Mouse (Mus musculus) cerebral cortex, adult 2 months (tissue): ENCODE data around the gene Tac4.

Experiments
- WGBS: fragments of 180-500 bp; shearing (Covaris S2); methylation state at CpG from one replicate; pipeline ENCODE4 v1.1.7; 2018; 5-methylcytosine and 5-hydroxymethylcytosine counted together

Tac4 gene

GRCm38 (mm10) chr11:95263816-95264454 is 2.6 kb downstream of the Tac4 start:
- whole genome bisulfite sequencing = 66% methylated on average over 11 of the region's 11 CpGs

GRCm38 (mm10) chr11:95264455-95265013 is 3.2 kb downstream of the Tac4 start:
- WGBS = 85% methylated on average over 4 of the region's 4 CpGs

GRCm38 (mm10) chr11:95266540-95267245 is 5.4 kb downstream of the Tac4 start:
- 56% methylated on average over 6 of the region's 6 CpGs for WGBS

GRCm38 (mm10) chr11:95273661-95274060 is 12.3 kb downstream of the Tac4 start:
- WGBS = 87% methylated on average over 5 of the region's 5 CpGs

GRCm38 (mm10) chr11:95274613-95275012 is 13.3 kb downstream of the Tac4 start:
- 35% methylated on average over 3 of the region's 3 CpGs for WGBS

GRCm38 (mm10) chr11:95276056-95276455 is 14.7 kb downstream of the Tac4 start:
- 91% methylated on average over 6 of the region's 6 CpGs for WGBS

- WGBS = 87% methylated on average over 4 of the region's 4 CpGs
Measured at GRCm38 (mm10) chr11:95279061-95279659, 17.8 kb downstream of the Tac4 start.

DNA sequence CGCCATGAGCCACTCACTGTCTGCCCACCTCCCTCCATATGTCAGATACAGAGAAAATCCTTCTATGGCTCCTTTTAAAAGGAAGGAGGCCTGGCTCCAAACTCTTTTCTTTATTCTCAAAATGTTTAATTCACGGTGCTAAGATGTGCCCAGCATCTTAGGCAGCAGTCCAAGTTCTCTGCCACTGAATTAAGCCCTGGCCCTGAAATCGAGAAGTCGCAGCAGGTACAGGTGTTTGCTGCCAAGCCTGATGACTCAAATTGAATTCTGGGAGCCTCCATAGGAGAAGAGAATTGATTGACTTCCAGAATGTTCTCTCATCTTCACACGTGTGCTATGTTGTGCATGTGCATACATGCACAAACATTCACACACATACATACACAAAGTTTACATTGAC is 21.0 kb downstream of the Tac4 start:
- WGBS = 57% methylated on average over 5 of the region's 5 CpGs

DNA sequence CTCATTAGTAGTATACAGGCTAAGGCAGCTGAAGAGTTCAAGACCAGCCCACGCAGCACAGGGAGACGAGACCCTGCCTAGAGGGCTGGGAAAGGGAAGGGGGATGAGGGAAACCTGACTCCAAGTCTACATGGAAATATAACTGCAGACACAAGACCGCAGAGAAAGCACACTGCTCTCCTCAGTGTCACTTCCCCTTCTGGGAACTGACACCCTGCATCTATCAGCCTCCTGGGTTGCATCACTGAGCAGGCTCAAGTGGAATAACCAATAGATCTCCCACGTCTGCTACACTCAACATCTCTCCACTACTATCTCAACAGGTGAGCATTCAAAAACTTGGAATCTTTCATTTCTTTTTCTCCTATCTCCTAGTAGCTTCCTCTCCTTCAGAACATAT is 30.7 kb downstream of the Tac4 start:
- 76% methylated on average over 4 of the region's 4 CpGs for WGBS

- WGBS = 80% methylated on average over 8 of the region's 8 CpGs
Measured at GRCm38 (mm10) chr11:95293017-95293624, 31.8 kb downstream of the Tac4 start.

DNA sequence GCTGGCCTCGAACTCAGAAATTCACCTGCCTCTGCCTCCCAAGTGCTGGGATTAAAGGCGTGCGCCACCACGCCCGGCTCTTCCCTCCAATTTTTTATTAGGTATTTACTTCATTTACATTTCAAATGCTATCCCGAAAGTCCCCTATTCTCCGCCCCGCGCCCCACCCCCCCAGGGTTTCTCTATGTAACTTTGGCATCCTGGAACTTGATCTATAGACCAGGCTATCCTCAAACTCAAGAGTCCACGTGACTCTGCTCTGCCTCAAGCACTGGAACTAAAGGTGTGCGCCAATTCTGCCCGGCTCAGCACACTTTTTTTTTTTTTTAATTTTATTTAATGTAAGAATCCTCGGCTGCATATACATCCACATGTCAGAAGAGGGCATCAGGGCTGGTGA is 34.4 kb downstream of the Tac4 start:
- WGBS = 94% methylated on average over 13 of the region's 13 CpGs

- 7% methylated on average over 2 of the region's 2 CpGs for WGBS
Measured at GRCm38 (mm10) chr11:95298146-95298545, 36.8 kb downstream of the Tac4 start.

GRCm38 (mm10) chr11:95299886-95300285 is 38.6 kb downstream of the Tac4 start:
- WGBS = 75% methylated on average over 12 of the region's 12 CpGs

DNA sequence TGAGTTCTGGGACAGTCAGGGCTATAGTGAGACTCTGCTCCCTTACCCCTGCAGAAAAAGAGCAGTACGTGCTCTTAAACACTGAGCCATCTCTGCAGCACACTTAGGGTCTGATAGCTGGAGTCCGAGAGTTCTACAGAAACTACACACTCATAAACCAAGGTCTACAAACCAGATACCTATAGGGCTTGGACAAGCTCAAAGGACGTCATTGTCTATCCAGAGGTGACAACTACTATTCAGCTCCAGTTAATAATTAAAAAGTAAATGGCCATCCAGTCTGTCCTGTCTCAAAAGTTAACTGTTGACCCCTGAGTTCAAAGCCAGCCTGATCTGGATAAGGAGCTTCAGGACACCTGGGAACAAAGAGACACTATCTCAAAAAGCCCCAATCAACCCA is 40.4 kb downstream of the Tac4 start:
- WGBS = 93% methylated on average over 3 of the region's 3 CpGs

- 92% methylated on average over 7 of the region's 7 CpGs for WGBS
Measured at GRCm38 (mm10) chr11:95305600-95305999, 44.3 kb downstream of the Tac4 start.

DNA sequence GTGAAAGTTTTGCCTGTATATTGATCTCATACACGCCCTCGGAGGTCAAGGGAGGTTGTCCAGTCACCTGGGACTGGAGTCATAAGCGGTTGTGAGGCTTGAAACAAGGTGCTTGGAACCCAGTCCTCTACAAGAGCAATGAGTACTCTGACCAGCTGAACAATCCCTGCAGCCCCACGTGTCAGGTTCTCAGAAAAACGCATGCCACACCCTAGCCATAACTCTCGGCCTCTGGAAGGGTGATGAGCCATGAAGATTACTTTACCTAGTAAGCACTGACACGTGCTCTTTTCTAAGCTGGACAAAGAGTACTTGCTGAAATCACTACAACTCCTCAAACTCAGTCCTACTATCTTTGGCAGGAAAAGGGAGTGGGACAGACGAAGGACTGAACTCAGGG is 46.2 kb downstream of the Tac4 start:
- WGBS = 76% methylated on average over 8 of the region's 8 CpGs

DNA sequence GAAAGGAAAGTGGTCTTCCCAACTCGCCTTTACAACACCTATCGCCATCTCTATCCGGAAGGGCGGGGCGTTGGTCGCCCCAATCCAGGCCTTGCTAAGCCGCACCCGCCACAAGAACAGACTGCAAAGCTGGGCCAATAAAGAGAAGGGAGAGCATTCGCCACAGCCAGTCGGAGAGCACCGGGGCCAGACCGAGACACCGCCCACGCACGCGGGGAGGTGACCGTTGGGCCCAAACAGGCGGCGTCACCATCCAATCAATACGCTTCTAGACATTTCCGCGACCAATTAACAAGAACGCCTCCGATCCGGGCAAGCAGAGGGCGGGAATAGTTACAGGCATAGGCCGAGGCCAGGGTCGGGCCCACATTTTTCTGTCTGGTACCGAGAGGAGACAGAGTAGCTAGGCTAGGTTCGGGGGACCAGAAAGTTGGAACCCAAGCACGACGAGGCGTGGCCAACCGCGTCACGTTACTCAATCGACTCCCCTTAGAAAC is 48.2 kb downstream of the Tac4 start:
- 1% methylated on average over 37 of the region's 37 CpGs for WGBS

- WGBS = under 1% methylated on average over 42 of the region's 42 CpGs
Measured at GRCm38 (mm10) chr11:95310007-95310647, 48.8 kb downstream of the Tac4 start, which contains the start of gene Kat7. Kat7 (minus strand) TSS chr11:95310246.

DNA sequence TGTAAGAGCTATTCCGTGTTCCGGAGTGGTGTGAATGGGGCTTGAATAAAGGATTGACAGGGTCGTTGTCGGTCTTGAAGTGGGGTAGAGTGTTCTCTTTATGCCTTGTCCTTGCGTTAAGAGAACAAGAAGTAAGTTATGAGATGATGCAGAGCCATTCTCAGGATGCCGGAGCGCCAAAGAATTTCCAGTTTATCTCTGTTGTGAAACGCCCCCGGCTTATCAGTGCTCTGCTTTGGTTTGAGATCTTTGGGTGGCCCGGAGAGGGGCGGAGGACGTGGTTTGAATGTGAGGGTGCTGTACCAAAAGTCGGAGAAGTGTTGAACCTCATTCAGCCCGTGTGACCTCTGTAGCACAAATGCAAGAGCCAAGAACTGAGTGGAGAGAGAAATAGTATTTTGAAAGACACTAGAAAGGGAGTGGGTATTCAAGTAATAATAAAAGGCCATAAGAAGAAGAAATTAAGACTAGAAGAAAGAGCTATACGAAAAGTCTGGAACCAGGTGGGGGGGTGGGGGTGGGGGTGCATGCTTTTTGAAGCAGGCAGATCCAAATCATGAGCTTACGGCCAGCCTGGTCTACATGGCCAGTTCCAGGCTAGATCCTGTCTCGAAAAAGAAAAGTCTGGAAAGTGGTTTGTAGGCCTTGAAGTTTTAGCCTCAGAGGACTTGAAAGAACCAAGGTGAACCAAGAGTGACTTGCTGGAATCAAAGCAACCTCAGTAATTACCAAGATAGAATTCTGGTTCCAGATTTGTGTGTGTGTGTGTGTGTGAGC is 49.5 kb downstream of the Tac4 start:
- 4% methylated on average over 17 of the region's 17 CpGs for WGBS

DNA sequence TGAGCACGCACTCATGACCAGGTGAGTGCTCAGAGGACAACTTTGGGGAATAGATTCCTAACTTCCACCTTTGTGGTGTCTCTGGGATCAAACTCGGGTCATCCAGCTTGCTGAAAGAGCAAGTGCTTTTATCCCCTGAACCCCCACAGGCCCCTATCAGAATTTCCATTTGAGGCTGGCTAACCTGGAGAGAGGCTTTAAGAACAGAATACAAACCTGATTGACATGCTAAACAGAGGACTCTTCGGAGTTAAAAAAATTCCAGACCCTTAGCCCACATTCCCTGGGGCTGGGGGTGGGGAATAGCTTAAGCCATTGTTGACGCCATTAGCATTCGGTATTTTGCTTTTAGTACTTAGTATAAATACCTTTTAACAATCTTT is 50.1 kb downstream of the Tac4 start:
- WGBS = 38% methylated on average over 5 of the region's 5 CpGs
